Mouse (Mus musculus): ENCODE results near the gene Ikzf2. TPM values are rescaled to one million over a fixed set of nuclear protein-coding genes. Genes with fewer than 3 reads are reported as not detected.

Gene Ikzf2
- total RNA-seq, 1 experiment: 3.4 TPM

DNA sequence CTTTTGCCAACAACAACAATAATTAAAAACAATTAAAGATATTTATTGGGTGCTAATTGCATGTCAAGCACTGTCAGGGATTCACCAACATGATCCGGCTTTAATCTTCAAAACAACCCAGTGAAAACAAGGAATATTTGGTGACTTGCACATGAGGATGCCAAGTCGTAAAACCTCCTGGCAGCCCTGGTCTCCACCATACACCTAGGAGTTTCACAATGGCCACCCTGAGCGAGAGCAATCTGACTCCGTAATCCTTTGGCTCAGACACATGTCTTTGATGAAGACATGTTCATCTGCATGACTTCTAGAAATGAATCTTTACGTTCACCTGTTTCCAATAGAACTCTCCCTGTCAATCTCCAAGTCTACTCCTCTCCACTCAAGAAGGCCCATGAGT is 75.0 kb downstream of the Ikzf2 start:
- in situ Hi-C loops (cut with MboI; ENCODE audit: low sequenced_read_pairs in 2 of 2, unreplicated experiment in 2 of 2): no loop called here
- Histone ChIP-seq H3K4me1 (ENCODE audit: control insufficient read depth in 2 of 2, insufficient read depth in 2 of 2, low read length in 2 of 2, poor library complexity in 1 of 2) (no peaks in the 10 kb centered on the region), H3K9ac (ENCODE audit: insufficient read depth, low read depth, low read length, poor library complexity, severe bottlenecking) (no peak overlapping the region), H3K27ac (ENCODE audit: insufficient read depth, low read depth, low read length, poor library complexity, severe bottlenecking) (no peak overlapping the region), H3K9me3 (ENCODE audit: control insufficient read depth, insufficient read depth, low read depth, low read length) (no peaks in the 10 kb centered on the region), H3K4me3 (ENCODE audit: insufficient read depth in 1 of 2, low read depth in 1 of 2, low read length in 2 of 2, poor library complexity in 1 of 2, severe bottlenecking in 1 of 2) (no peak overlapping the region), H3K36me3 (ENCODE audit: control insufficient read depth, insufficient read depth, low read length, poor library complexity, severe bottlenecking) (no peaks in the 10 kb centered on the region)
- TF ChIP-seq CHD2 (IDR thresholded peaks at IDR 0.05; ENCODE audit: low read depth, low read length): no peak
- no peak for TF ChIP-seq ZC3H11A (IDR thresholded peaks at IDR 0.05; ENCODE audit: borderline replicate concordance, low read depth, low read length)
- TF ChIP-seq HCFC1 (IDR thresholded peaks at IDR 0.05; ENCODE audit: borderline replicate concordance, insufficient read depth, low read length): no peak
- no peak for TF ChIP-seq MAFK (IDR thresholded peaks at IDR 0.05; ENCODE audit: insufficient read depth, low read depth, low read length)
- TF ChIP-seq ZNF384 (IDR thresholded peaks at IDR 0.05; ENCODE audit: low read depth, low read length): no peak
- DNase-seq (ENCODE audit: low read depth, low spot score): no peak

- Histone ChIP-seq H3K4me1 (ENCODE audit: control insufficient read depth in 2 of 2, insufficient read depth in 2 of 2, low read length in 2 of 2, poor library complexity in 1 of 2) (no peaks in the 10 kb centered on the region), H3K9ac (ENCODE audit: insufficient read depth, low read depth, low read length, poor library complexity, severe bottlenecking) (no peak overlapping the region), H3K4me3 (ENCODE audit: insufficient read depth in 1 of 2, low read depth in 1 of 2, low read length in 2 of 2, poor library complexity in 1 of 2, severe bottlenecking in 1 of 2) (no peak overlapping the region), H3K9me3 (ENCODE audit: control insufficient read depth, insufficient read depth, low read depth, low read length) (no peaks in the 10 kb centered on the region), H3K36me3 (ENCODE audit: control insufficient read depth, insufficient read depth, low read length, poor library complexity, severe bottlenecking) (no peaks in the 10 kb centered on the region), H3K27ac (ENCODE audit: insufficient read depth, low read depth, low read length, poor library complexity, severe bottlenecking) (no peak overlapping the region)
- no peak for DNase-seq (ENCODE audit: low read depth, low spot score)
- TF ChIP-seq MAFK (IDR thresholded peaks at IDR 0.05; ENCODE audit: insufficient read depth, low read depth, low read length) (no peak), ZNF384 (IDR thresholded peaks at IDR 0.05; ENCODE audit: low read depth, low read length) (no peak), CHD2 (IDR thresholded peaks at IDR 0.05; ENCODE audit: low read depth, low read length) (no peak), HCFC1 (IDR thresholded peaks at IDR 0.05; ENCODE audit: borderline replicate concordance, insufficient read depth, low read length) (no peak), ZC3H11A (IDR thresholded peaks at IDR 0.05; ENCODE audit: borderline replicate concordance, low read depth, low read length) (no peak)
- in situ Hi-C loops (cut with MboI; ENCODE audit: low sequenced_read_pairs in 2 of 2, unreplicated experiment in 2 of 2): no loop called here
Measured at GRCm38 (mm10) chr1:69611204-69611725, 75.8 kb downstream of the Ikzf2 start.

GRCm38 (mm10) chr1:69610791-69611190 is 76.3 kb downstream of the Ikzf2 start:
- no peak for DNase-seq (ENCODE audit: low read depth, low spot score)
- no peak for TF ChIP-seq ZNF384 (IDR thresholded peaks at IDR 0.05; ENCODE audit: low read depth, low read length)
- no peak for TF ChIP-seq ZC3H11A (IDR thresholded peaks at IDR 0.05; ENCODE audit: borderline replicate concordance, low read depth, low read length)
- TF ChIP-seq CHD2 (IDR thresholded peaks at IDR 0.05; ENCODE audit: low read depth, low read length): no peak
- no peak for TF ChIP-seq HCFC1 (IDR thresholded peaks at IDR 0.05; ENCODE audit: borderline replicate concordance, insufficient read depth, low read length)
- no peaks in the 10 kb centered on the region for H3K36me3 ChIP-seq (ENCODE audit: control insufficient read depth, insufficient read depth, low read length, poor library complexity, severe bottlenecking)
- in situ Hi-C loops (cut with MboI; ENCODE audit: low sequenced_read_pairs in 2 of 2, unreplicated experiment in 2 of 2): no loop called here
- no peaks in the 10 kb centered on the region for H3K4me1 ChIP-seq (ENCODE audit: control insufficient read depth in 2 of 2, insufficient read depth in 2 of 2, low read length in 2 of 2, poor library complexity in 1 of 2)
- no peak overlapping the region for H3K9ac ChIP-seq (ENCODE audit: insufficient read depth, low read depth, low read length, poor library complexity, severe bottlenecking)
- no peak overlapping the region for H3K27ac ChIP-seq (ENCODE audit: insufficient read depth, low read depth, low read length, poor library complexity, severe bottlenecking)
- no peaks in the 10 kb centered on the region for H3K9me3 ChIP-seq (ENCODE audit: control insufficient read depth, insufficient read depth, low read depth, low read length)
- no peak overlapping the region for H3K4me3 ChIP-seq (ENCODE audit: insufficient read depth in 1 of 2, low read depth in 1 of 2, low read length in 2 of 2, poor library complexity in 1 of 2, severe bottlenecking in 1 of 2)

- no peaks in the 10 kb centered on the region for H3K4me1 ChIP-seq (ENCODE audit: control insufficient read depth in 2 of 2, insufficient read depth in 2 of 2, low read length in 2 of 2, poor library complexity in 1 of 2)
- H3K4me3 ChIP-seq (ENCODE audit: insufficient read depth in 1 of 2, low read depth in 1 of 2, low read length in 2 of 2, poor library complexity in 1 of 2, severe bottlenecking in 1 of 2): no peak overlapping the region
- no peak overlapping the region for H3K9ac ChIP-seq (ENCODE audit: insufficient read depth, low read depth, low read length, poor library complexity, severe bottlenecking)
- no peak for DNase-seq (ENCODE audit: low read depth, low spot score)
- no peaks in the 10 kb centered on the region for H3K9me3 ChIP-seq (ENCODE audit: control insufficient read depth, insufficient read depth, low read depth, low read length)
- no peaks in the 10 kb centered on the region for H3K36me3 ChIP-seq (ENCODE audit: control insufficient read depth, insufficient read depth, low read length, poor library complexity, severe bottlenecking)
- TF ChIP-seq ZC3H11A (IDR thresholded peaks at IDR 0.05; ENCODE audit: borderline replicate concordance, low read depth, low read length): no peak
- no peak for TF ChIP-seq CHD2 (IDR thresholded peaks at IDR 0.05; ENCODE audit: low read depth, low read length)
- TF ChIP-seq MAFK (IDR thresholded peaks at IDR 0.05; ENCODE audit: insufficient read depth, low read depth, low read length): no peak
- TF ChIP-seq ZNF384 (IDR thresholded peaks at IDR 0.05; ENCODE audit: low read depth, low read length): no peak
- TF ChIP-seq HCFC1 (IDR thresholded peaks at IDR 0.05; ENCODE audit: borderline replicate concordance, insufficient read depth, low read length): no peak
- no peak overlapping the region for H3K27ac ChIP-seq (ENCODE audit: insufficient read depth, low read depth, low read length, poor library complexity, severe bottlenecking)
- in situ Hi-C loops (cut with MboI; ENCODE audit: low sequenced_read_pairs in 2 of 2, unreplicated experiment in 2 of 2): no loop called here
Measured at GRCm38 (mm10) chr1:69608846-69609245, 78.2 kb downstream of the Ikzf2 start.

DNA sequence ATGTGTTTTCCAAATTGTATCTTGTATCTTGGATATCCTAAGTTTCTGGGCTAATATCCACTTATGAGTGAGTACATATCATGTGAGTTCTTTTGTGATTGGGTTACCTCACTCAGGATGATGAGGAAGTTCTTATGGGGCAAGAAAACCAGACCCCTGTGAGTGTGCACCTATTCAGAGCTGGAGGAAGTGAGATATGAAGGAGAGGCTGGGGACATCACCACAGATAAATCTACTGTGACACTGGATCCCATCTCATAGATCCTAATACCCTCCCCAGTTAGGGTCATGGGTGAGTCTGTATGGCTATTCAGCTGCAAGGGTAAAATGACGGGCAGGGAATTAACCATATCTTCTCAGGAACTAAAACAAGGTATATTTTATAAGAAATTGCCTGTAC is 80.2 kb downstream of the Ikzf2 start:
- DNase-seq (ENCODE audit: low read depth, low spot score): no peak
- H3K9ac ChIP-seq (ENCODE audit: insufficient read depth, low read depth, low read length, poor library complexity, severe bottlenecking): no peak overlapping the region
- no peaks in the 10 kb centered on the region for H3K4me1 ChIP-seq (ENCODE audit: control insufficient read depth in 2 of 2, insufficient read depth in 2 of 2, low read length in 2 of 2, poor library complexity in 1 of 2)
- TF ChIP-seq ZNF384 (IDR thresholded peaks at IDR 0.05; ENCODE audit: low read depth, low read length) (no peak), HCFC1 (IDR thresholded peaks at IDR 0.05; ENCODE audit: borderline replicate concordance, insufficient read depth, low read length) (no peak), MAFK (IDR thresholded peaks at IDR 0.05; ENCODE audit: insufficient read depth, low read depth, low read length) (no peak), CHD2 (IDR thresholded peaks at IDR 0.05; ENCODE audit: low read depth, low read length) (no peak), ZC3H11A (IDR thresholded peaks at IDR 0.05; ENCODE audit: borderline replicate concordance, low read depth, low read length) (no peak)
- H3K9me3 ChIP-seq (ENCODE audit: control insufficient read depth, insufficient read depth, low read depth, low read length): no peaks in the 10 kb centered on the region
- in situ Hi-C loops (cut with MboI; ENCODE audit: low sequenced_read_pairs in 2 of 2, unreplicated experiment in 2 of 2): no loop called here
- H3K36me3 ChIP-seq (ENCODE audit: control insufficient read depth, insufficient read depth, low read length, poor library complexity, severe bottlenecking): no peaks in the 10 kb centered on the region
- no peak overlapping the region for H3K27ac ChIP-seq (ENCODE audit: insufficient read depth, low read depth, low read length, poor library complexity, severe bottlenecking)
- no peak overlapping the region for H3K4me3 ChIP-seq (ENCODE audit: insufficient read depth in 1 of 2, low read depth in 1 of 2, low read length in 2 of 2, poor library complexity in 1 of 2, severe bottlenecking in 1 of 2)
